Mouse (Mus musculus) small intestine, adult 2 months (tissue): Measurements from ENCODE around the gene Tln2.

ENCODE experiments used
- CTCF ChIP-seq: fragments of 200-500 bp; IDR thresholded peaks from 2 replicates; pipeline ENCODE4 v1.5.1; 2012; ENCODE audit warnings: low read depth, mild to moderate bottlenecking, control low read depth, inconsistent platforms, low read length, moderate library complexity, mixed read lengths; ENCODE audit not compliant: insufficient replicate concordance, insufficient read length; ENCODE audit errors: extremely low read depth
- POLR2A ChIP-seq: fragments of 200-500 bp; IDR thresholded peaks from 2 replicates; pipeline ENCODE4 v1.6.1; 2012; ENCODE audit warnings: low read depth, mild to moderate bottlenecking, control low read depth, inconsistent platforms, low read length, moderate library complexity

DNA sequence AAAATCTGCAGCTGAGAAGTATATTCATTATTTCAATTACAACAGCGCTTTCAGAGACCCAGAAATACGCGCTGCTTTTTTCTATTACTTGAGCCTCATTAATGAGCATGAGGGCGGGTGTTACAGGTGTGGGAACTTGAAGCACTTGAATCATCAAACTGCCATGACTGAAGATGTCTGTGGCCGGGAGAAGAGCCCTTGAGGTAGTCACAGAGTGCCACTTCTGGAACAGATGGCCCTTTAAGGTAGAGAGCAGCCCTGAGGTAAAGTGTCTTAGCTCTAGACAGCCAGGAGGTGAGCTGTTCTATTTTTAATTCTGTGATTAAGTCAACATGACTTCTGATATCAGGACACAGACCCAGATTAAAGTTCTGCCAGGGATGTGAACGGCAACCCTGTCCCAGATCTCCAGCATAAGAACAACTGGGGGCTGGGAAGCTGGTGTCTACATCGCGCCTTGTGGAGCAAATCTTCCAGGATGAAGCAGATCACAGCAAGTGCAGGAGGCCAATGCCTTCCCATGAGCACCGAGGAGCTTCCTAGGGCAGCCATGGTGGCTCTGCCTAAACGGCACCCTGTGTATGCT is 312.0 kb downstream of the Tln2 start:
- TF ChIP-seq CTCF (no peak), POLR2A (no peak)
